Mouse (Mus musculus): ENCODE data around the gene Trim38. TPM values are rescaled to one million over a fixed set of nuclear protein-coding genes. Genes with fewer than 3 reads are reported as not detected.

Gene Trim38
- total and polyA plus RNA-seq, 3 experiments, result 0.11 TPM; not detected in 2

GRCm38 (mm10) chr13:23765172-23765513 is 4.6 kb upstream of the Trim38 start:
- DNase-seq (ENCODE audit: extremely low read depth), result no peak
- TF ChIP-seq BHLHE40 (IDR thresholded peaks at IDR 0.05; ENCODE audit: low read depth, low read length) (no peak), ZKSCAN1 (IDR thresholded peaks at IDR 0.05; ENCODE audit: borderline replicate concordance, low read depth, low read length) (no peak), TCF12 (IDR thresholded peaks at IDR 0.05; ENCODE audit: low read depth, low read length) (no peak), ETS1 (conservative IDR thresholded peaks at IDR 0.05; ENCODE audit: low read depth, low read length) (no peak), KAT2A (IDR thresholded peaks at IDR 0.05; ENCODE audit: insufficient replicate concordance, low read length) (no peak), ZC3H11A (IDR thresholded peaks at IDR 0.05; ENCODE audit: low read depth, low read length) (no peak), SMC3 (IDR thresholded peaks at IDR 0.05; ENCODE audit: low read depth, low read length) (no peak), NELFE (IDR thresholded peaks at IDR 0.05; ENCODE audit: low read depth, low read length) (no peak), MAX (IDR thresholded peaks at IDR 0.05; ENCODE audit: low read length) (no peak), TBP (conservative IDR thresholded peaks at IDR 0.05; ENCODE audit: low read depth, low read length) (no peak), EP300 (IDR thresholded peaks at IDR 0.05; ENCODE audit: low read length) (no peak), MAFK (IDR thresholded peaks at IDR 0.05; ENCODE audit: insufficient replicate concordance, low read length) (no peak), HCFC1 (IDR thresholded peaks at IDR 0.05; ENCODE audit: low read depth, low read length) (no peak), IRF4 (IDR thresholded peaks at IDR 0.05; ENCODE audit: low read depth, low read length) (no peak), ELF1 (IDR thresholded peaks at IDR 0.05; ENCODE audit: low read depth, low read length) (no peak), ZMIZ1 (IDR thresholded peaks at IDR 0.05; ENCODE audit: low read depth, low read length) (no peak), PAX5 (IDR thresholded peaks at IDR 0.05; ENCODE audit: low read length) (no peak), NRF1 (IDR thresholded peaks at IDR 0.05; ENCODE audit: low read depth, low read length) (no peak)
- dilution Hi-C loops (cut with MboI; ENCODE audit: extremely low pct_ligation_motif_present, extremely low pct_unique_long_range_greater_than_20kb, low sequenced_read_pairs), result no loop called here
- Histone ChIP-seq H3K27ac (ENCODE audit: insufficient read depth, low read depth) (no peak overlapping the region), H3K27me3 (replicated peaks) (no peaks in the 10 kb centered on the region), H3K79me2 (replicated peaks; ENCODE audit: control insufficient read depth, extremely low read depth, insufficient read depth, poor library complexity, severe bottlenecking) (no peaks in the 10 kb centered on the region), H3K4me3 (replicated peaks in 1 of 3; ENCODE audit: low read depth in 2 of 3, low read length in 2 of 3, poor library complexity in 1 of 3) (no peak overlapping the region), H3K4me2 (ENCODE audit: insufficient read depth, low read depth, poor library complexity, severe bottlenecking) (peak overlapping the region; percentile 88; the same call in 1 of the 2 replicates), H3K9me3 (replicated peaks; ENCODE audit: low read length) (no peaks in the 10 kb centered on the region), H3K9ac (ENCODE audit: insufficient read depth, low read depth) (no peak overlapping the region; the same call in 1 of the 2 replicates), H3K4me1 (ENCODE audit: control insufficient read depth in 1 of 2, insufficient read depth in 2 of 2) (peaks cover 0 to 20% of the 10 kb centered on the region in 2 experiments; a peak in 2 of 4 replicates), H3K36me3 (replicated peaks in 1 of 2; ENCODE audit: control insufficient read depth in 1 of 2, insufficient read depth in 1 of 2, low read length in 1 of 2) (no peaks in the 10 kb centered on the region)
- in situ Hi-C loops (cut with MboI; ENCODE audit: low pct_ligation_motif_present, low pct_unique_long_range_greater_than_20kb, low sequenced_read_pairs), result loop anchor here (25.0 kb wide), 1 partner anchor 1728 kb away; the partner anchor contains the start of genes Hist1h2ag, Hist1h2ah, Hist1h2bj and Hist1h2bk

- no peaks in the 10 kb centered on the region for H3K27me3 ChIP-seq (replicated peaks)
- no peaks in the 10 kb centered on the region for H3K9me3 ChIP-seq (replicated peaks; ENCODE audit: low read length)
- no peak overlapping the region for H3K4me2 ChIP-seq (ENCODE audit: insufficient read depth, low read depth, poor library complexity, severe bottlenecking)
- H3K9ac ChIP-seq (ENCODE audit: insufficient read depth, low read depth), result no peak overlapping the region
- no peaks in the 10 kb centered on the region for H3K36me3 ChIP-seq (replicated peaks in 1 of 2; ENCODE audit: control insufficient read depth in 1 of 2, insufficient read depth in 1 of 2, low read length in 1 of 2)
- H3K79me2 ChIP-seq (replicated peaks; ENCODE audit: control insufficient read depth, extremely low read depth, insufficient read depth, poor library complexity, severe bottlenecking), result no peaks in the 10 kb centered on the region
- no peak overlapping the region for H3K27ac ChIP-seq (ENCODE audit: insufficient read depth, low read depth)
- peaks cover 0 to 20% of the 10 kb centered on the region in 2 experiments; a peak in 2 of 4 replicates for H3K4me1 ChIP-seq (ENCODE audit: control insufficient read depth in 1 of 2, insufficient read depth in 2 of 2)
- no peak for DNase-seq (ENCODE audit: extremely low read depth)
- in situ Hi-C loops (cut with MboI; ENCODE audit: low pct_ligation_motif_present, low pct_unique_long_range_greater_than_20kb, low sequenced_read_pairs), result loop anchor here (25.0 kb wide), 1 partner anchor 1729 kb away; the partner anchor contains the start of genes Hist1h2ag, Hist1h2ah, Hist1h2bj and Hist1h2bk
- dilution Hi-C loops (cut with MboI; ENCODE audit: extremely low pct_ligation_motif_present, extremely low pct_unique_long_range_greater_than_20kb, low sequenced_read_pairs), result no loop called here
- no peak overlapping the region for H3K4me3 ChIP-seq (replicated peaks in 1 of 3; ENCODE audit: low read depth in 2 of 3, low read length in 2 of 3, poor library complexity in 1 of 3)
- no peak for TF ChIP-seq TBP (conservative IDR thresholded peaks at IDR 0.05; ENCODE audit: low read depth, low read length)
- TF ChIP-seq ETS1 (conservative IDR thresholded peaks at IDR 0.05; ENCODE audit: low read depth, low read length), result no peak
- no peak for TF ChIP-seq EP300 (IDR thresholded peaks at IDR 0.05; ENCODE audit: low read length)
- TF ChIP-seq JUN (IDR thresholded peaks at IDR 0.05; ENCODE audit: insufficient read depth, low read depth, low read length), result no peak
- no peak for TF ChIP-seq POLR2AphosphoS2 (IDR thresholded peaks at IDR 0.05; ENCODE audit: low read depth, low read length)
- TF ChIP-seq USF1 (IDR thresholded peaks at IDR 0.05; ENCODE audit: low read depth, low read length), result no peak
- TF ChIP-seq UBTF (IDR thresholded peaks at IDR 0.05; ENCODE audit: low read depth, low read length), result no peak
- TF ChIP-seq MXI1 (IDR thresholded peaks at IDR 0.05; ENCODE audit: low read depth, low read length), result no peak
- TF ChIP-seq CHD2 (IDR thresholded peaks at IDR 0.05; ENCODE audit: low read length), result no peak
- TF ChIP-seq GABPA (IDR thresholded peaks at IDR 0.05; ENCODE audit: insufficient replicate concordance, low read depth, low read length), result no peak
- no peak for TF ChIP-seq MEF2A (IDR thresholded peaks at IDR 0.05; ENCODE audit: borderline replicate concordance, low read depth, low read length)
- TF ChIP-seq ELF1 (IDR thresholded peaks at IDR 0.05; ENCODE audit: low read depth, low read length), result no peak
- no peak for TF ChIP-seq CTCF (conservative IDR thresholded peaks at IDR 0.05 in 1 of 2, IDR thresholded peaks at IDR 0.05 in 1 of 2; ENCODE audit: low read depth in 2 of 2, low read length in 2 of 2)
- no peak for TF ChIP-seq TCF12 (IDR thresholded peaks at IDR 0.05; ENCODE audit: low read depth, low read length)
- no peak for TF ChIP-seq KAT2A (IDR thresholded peaks at IDR 0.05; ENCODE audit: insufficient replicate concordance, low read length)
Measured at GRCm38 (mm10) chr13:23766772-23767171, 2.9 kb upstream of the Trim38 start.
